Mouse (Mus musculus) adrenal gland, adult 18-20 months (tissue): ENCODE data around the gene Eif3k. TPM values are rescaled to one million over a fixed set of nuclear protein-coding genes. Genes with fewer than 3 reads are reported as not detected.

Experiments
- DNase-seq, 2 experiments: peaks; one replicate each; pipeline ENCODE4 v3.0.0; 2021 to 2022; ENCODE audit warnings: low spot score in 2 of 2
- long read RNA-seq, 2 experiments: library from polyadenylated mRNA; stranded (forward); transcript quantifications; one replicate each; pipeline ENCODE4 v2.0.0; 2021
- total RNA-seq, 2 experiments: library from RNA; stranded (reverse); gene quantifications; 1 replicate in 1 of 2; 2 replicates in 1 of 2; pipeline ENCODE4 v1.2.3; 2021

Eif3k gene
- total RNA-seq = 100 to 1,000 TPM; 227 to 253 TPM
- long read RNA-seq, experiment 1, transcript Eif3k-201 (8 exons, 774 nt) = major isoform, 29 of 36 reads
- long read RNA-seq, experiment 1, partial matches to known transcripts = 4 of 36 reads
- long read RNA-seq, experiment 1, other reads (novel, unspliced or antisense) = 3 of 36 reads
- long read RNA-seq, experiment 2, transcript Eif3k-201 (8 exons, 774 nt) = major isoform, 138 of 150 reads
- long read RNA-seq, experiment 2, partial matches to known transcripts = 6 of 150 reads
- long read RNA-seq, experiment 2, other reads (novel, unspliced or antisense) = 5 of 150 reads

DNA sequence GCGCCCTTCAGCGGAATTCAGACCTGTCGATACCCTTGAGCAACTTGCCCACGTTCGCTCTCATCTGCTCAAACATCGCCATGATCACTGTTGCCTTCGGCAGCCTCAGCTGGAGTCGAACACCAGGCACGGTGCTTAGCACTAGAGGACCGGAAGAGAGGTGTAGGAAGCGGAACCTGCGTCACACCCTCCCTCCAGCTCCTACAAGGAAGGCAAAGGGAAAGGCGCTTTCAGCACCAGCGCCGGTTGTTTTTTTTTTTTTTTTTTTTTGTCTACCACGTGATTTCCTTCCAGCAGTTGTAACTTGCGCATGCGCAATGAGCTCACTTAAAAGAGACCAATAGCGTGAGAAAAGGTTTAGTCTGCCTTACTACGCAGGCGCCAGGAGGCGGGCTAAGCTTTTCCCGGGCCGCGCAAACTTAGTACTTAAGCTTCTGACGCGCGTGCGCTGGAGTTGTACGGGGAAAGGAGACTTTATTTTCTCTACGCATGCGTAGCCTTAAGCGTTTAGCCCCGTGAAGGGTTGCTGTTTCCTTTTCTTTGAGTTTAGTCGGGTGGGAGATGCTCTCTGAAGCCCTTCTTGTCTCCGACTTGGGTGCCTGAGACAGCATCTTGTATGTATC, at the start of gene Eif3k, which contains the start of gene Map4k1:
Eif3k (minus strand) TSS at position 214 of the 623 bp plus-strand sequence.
Map4k1 (plus strand) TSS at position 400 of the 623 bp plus-strand sequence.
- DNase-seq = peak; percentile 85 to 86

DNA sequence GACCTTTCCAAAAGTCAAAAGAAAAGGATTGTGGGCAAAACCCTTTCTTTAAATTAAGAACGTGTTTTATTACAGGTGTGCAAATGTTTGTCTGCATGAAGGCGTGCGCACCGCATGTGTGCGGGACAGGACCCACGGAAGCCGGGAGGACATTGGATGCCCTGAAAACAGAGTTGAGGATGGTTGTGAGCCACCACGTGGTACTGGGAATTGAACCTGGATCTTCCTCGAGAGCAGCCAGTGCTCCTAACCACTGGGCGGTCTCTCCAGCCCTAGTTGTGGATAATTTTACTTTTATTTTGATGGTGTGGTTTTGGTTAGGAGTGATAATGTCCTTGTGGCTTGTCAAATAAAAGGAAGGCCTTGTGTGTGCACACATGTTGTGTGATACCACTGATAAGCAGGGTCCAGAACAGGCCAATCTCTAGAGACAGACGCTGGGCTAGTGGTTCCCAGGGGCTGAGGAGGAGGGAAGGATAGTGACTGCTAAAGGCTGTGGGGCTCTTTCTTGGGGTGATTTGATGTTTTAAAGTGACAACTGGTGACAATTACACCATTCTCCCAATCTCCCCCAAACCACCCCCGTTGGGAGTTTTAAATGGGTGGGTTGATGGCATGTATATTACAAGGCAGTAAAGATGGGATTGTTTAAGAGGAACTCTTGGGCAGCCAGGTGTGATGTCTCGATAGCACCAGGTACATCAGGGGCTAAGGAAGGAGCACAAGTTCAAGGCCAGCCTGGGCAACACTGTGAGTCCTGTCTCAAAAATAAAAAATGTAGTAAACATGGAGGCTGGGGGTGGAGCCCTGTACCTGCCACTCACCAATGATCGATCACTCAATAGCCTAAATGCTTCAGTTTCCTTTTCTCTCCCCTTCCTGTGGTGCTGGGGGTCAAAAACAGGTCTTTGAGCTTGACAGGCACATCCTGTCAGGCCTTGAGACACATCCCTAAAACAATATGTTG, 48.3 kb upstream of the Eif3k start:
- DNase-seq = no peak

DNA sequence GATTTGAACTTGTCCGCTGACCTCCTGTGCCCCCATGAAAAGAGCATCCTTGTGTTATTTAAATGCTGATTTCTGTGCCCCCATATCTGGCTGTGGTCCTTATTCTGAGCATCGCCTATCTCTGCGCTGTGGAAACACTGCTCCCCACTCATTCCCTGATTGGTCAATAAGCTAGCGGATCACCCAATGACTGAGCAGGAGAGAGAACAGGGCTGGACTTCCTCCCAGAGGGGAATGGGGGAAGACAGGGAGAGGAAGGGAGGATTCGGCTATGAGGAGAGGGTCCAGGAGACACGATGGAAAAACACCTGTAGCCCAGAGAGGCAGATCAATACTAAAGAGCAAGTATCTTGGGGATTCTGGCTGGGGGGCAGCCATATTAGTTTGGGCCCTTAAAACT, 47.1 kb upstream of the Eif3k start:
- no peak for DNase-seq

DNA sequence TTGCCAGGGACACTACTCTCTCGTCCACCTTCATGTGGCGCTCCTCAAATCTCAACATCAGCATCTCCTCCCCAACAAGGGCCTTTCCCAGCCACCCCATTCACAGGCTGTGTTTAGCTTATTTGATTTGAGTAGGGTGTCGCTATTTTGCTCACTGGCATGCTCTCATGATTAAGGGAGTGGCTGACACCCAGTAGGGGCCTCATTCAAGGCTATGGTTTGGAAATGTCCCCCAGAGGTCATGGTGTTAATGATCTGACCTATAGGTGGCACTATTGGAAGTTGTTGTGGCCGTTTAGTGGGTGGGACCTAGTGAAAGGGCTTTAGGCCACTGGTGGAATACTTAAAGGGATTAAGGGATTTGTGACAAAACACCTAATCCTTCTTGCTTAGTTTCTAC, 45.1 kb upstream of the Eif3k start:
- DNase-seq = no peak

DNA sequence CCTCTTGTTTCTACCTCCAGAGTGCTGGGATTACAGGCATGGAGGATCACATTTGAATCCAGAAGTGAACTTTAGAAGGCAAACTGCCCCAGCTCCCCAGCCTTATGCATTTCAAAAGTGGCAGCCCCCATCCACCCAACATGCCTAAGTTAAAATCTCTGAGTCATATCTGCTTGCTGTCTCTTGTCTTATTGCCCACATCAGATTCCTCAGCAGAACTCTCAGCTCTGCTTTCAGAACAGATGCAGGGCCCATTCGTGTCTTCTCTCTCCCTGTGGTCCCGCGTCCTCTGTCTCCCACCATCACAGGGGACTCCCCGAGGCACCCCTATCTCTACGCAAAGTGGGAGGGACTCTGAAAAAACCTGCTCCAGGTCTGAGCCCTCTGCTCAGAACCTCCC, 44.5 kb upstream of the Eif3k start:
- no peak for DNase-seq

DNA sequence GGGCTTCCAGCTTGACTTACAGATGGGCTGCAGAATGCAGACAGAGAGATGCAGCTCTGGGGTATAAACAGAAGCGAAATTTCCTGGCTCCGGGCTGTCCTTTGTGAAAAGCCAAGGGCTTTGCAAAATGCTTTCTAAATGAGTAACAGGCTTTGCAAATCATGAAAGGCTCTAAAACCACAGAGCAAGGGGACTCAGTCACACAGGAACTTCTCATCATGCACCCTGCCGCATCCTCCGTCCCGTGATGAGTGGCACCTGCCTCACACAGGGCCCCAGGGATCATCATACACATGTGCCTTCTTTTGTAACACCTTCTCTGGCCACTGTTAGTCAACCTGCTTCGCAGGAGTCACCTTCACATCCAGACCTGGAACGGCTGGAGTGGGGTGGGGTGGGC, 43.9 kb upstream of the Eif3k start:
- no peak for DNase-seq

DNA sequence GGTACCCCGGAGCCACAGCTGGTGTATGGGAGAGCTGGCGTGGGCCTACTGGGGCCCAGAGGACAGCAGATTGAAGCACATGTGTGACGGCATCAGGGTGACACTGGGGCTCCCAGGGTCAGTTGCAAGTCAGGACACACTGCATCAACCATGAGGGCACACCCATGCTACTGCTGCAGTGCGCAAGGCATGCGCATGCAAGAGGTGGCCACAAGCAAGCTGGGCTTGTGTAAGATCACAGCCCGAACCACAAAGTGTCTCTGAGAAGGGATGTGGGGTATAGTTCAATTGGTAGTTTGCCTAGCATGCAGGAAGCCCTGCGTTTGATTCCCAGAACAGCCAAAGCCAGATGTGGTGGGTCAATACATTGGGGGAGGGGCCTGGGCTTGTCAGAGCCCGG, 41.9 kb upstream of the Eif3k start:
- DNase-seq = no peak

DNA sequence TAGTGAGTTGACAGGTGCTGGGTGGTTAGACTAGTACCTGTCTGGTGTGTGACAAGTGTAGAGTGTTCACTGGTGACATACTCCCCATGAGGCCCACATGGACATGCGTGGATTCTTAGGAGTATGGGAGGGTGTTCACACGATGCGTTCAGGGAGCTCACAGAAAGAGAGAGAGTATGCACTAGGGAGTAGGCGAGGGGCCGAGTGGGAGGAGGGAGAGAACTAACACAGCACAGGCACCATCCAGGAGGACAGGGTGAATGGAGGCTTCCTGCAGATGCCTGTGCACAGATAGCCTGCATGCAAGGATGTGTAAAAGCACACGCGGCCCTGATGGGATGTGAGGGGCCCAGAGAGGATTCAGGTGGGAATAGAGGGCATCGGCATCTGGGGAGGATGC, 40.8 kb upstream of the Eif3k start:
- DNase-seq = no peak

DNA sequence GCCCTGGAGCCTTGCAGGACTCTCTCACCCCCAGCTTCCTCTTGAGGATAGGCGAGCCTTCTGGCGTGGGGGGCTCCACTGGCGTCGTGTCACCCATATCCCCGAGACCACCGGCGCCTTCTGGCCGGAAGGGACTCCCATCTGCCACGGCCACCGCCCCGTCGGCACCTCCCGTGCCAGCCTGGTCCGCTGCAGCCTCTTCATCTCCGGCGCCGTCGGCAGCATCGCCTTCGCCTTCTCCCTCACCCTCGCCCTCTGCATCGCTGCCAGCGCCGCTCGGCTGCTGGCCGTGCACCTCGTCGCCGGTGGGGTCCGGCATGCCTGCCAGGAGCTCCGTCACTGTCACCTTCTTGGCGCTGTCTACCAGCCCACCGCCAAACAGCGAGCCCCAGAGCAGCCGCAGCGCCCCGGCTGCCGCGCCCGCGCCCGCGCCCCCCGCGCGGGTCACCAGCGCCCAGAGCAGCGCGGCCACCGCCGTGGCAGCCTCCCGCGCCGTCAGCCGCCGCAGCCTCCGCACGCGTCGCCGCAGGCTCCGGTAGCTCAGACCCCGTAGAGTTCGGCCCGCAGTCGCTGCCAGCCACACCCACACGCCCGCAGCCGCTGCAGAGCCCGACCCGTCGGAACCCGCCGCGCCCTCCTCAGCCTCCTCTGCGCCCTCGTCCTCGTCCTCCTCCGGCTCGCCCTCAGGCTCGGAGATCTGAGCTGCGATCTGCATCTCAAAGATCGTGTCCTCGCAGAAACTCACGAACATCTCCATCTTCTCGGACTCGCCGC, 38.0 kb upstream of the Eif3k start:
- no peak for DNase-seq

DNA sequence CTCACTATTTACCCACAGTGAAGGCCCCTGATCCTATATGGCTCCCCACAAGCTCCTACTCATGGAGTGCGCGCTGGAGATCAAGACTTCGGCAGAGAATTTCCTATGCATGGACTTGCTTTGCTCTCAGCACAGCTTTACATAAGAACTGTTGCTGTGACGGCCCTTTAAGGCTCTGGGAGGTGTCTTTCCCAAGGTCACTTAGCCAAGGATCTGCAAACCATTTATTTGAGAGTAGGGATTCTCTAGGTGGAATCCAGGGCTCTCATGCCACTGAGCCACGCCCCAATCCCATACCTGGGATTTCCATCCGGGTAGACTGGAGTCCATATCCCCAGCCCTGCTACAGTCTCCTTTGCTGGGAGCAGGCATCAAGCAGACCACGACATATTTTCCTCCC, 35.6 kb upstream of the Eif3k start:
- no peak for DNase-seq

DNA sequence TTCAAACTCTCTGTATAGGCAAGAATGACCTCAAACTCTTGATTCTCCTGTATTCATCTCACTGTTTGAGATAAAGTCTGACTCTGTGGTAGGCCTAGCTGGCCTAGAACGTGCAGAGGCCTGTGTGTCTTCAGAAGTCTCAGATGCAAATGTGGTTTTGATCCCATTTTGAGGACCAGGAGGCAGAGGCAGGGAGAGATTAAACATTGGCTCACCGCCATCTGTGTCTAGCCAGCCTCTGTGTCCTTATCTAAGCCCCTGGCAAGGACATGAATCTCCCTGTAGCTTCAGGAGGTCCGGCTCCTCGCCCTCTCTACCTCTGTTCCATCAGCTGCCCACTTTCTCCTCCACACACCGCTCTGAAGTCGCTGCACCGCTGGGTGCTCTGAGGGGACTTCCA, 34.8 kb upstream of the Eif3k start:
- no peak for DNase-seq

DNA sequence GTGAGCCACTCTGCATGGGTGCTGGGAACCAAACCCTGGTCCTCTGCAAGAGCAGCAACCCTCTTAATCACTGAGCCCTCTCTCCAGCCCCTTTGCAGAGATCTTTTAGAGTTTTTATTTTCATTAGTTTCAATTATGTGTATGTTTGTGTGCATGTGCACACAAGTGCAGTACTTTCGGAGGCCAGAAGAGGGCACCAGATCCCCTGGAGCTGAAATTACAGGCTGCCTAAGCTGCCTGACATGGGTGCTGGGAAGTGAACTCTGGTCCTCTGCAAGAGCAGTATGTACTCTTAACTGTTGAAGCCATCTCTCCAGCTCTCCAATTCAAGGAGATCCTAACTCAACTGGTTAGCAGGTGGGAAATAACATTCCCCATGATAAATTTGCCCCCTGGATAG, 33.3 kb upstream of the Eif3k start:
- DNase-seq = no peak

DNA sequence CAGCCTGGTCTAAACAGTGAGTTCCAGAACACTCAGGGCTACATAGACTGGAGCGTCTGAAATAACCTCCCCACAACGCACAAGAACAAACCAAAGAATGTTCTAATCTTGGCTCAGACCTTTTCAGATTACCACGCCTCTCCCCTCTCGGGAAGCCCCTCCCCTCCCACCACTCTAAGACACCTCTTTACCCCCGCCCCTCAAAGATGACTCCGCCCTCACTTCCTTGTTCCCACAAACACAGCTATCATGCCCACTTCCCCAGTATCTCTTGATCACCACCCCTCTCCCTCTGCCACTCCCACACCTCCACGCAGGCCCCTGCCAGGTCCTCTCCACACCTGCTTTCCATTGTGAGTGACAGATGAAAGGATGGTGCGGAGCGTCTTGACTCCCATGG, 27.1 kb upstream of the Eif3k start:
- DNase-seq = no peak

DNA sequence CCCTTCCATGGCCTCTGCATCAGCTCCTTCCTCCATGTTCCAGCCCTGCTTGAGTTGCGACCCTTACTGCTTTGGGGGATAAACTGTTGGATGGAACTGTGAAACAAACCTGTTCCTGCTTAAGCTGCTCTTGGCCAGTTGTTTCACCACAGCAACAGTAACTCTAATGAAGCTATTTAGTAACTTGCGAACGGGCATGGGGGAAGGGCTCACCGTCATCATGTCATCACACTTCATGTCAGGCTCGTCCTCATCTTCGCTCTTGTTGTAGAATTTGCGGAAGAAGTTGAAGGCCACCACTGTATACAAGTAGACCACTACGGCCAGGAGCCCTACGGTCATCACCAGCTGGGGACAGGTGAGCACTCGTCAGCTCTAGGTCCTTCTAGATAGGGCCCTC, 26.5 kb upstream of the Eif3k start:
- no peak for DNase-seq

DNA sequence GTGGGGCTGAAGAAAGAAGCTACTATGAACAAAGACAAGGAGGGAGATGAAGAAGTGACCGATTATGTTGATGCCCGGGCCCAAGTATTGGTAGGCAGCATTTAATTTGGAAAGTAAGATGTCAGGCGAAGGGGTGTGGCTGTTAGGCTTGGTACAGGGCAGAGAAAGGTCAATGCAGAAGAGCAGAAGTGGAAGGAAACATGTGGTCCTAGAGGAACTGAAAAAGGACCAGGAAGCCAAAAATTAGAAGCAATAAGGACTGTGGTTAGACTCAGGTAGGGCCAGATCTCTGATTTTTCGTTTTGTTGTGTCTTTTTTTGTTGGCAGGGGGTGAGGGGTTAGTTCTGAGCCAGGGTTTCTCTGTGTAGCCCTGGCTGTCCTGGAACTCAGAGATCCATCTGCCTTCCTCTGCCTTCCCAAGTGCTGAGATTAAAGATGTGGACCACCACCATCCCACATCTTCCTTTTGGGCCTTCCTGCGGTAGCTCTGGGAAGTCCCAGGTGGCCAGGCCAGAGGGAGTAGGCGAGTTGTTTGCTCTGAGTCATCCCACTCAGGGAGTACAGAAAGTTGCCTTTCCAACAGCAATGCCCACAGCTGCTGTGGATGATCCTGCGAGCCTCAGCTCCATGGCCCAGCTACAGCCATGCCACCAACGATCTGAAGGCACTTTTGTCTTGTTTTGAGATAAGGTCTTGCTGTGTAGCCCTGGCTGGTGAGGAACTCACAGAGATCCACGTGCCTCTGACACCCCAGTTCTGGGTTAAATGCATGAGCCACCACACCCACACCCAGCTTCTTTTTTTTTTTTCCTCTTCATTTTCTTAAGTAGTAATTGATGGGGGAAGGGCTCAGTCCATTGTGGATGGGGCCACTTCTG, 25.8 kb upstream of the Eif3k start:
- no peak for DNase-seq

DNA sequence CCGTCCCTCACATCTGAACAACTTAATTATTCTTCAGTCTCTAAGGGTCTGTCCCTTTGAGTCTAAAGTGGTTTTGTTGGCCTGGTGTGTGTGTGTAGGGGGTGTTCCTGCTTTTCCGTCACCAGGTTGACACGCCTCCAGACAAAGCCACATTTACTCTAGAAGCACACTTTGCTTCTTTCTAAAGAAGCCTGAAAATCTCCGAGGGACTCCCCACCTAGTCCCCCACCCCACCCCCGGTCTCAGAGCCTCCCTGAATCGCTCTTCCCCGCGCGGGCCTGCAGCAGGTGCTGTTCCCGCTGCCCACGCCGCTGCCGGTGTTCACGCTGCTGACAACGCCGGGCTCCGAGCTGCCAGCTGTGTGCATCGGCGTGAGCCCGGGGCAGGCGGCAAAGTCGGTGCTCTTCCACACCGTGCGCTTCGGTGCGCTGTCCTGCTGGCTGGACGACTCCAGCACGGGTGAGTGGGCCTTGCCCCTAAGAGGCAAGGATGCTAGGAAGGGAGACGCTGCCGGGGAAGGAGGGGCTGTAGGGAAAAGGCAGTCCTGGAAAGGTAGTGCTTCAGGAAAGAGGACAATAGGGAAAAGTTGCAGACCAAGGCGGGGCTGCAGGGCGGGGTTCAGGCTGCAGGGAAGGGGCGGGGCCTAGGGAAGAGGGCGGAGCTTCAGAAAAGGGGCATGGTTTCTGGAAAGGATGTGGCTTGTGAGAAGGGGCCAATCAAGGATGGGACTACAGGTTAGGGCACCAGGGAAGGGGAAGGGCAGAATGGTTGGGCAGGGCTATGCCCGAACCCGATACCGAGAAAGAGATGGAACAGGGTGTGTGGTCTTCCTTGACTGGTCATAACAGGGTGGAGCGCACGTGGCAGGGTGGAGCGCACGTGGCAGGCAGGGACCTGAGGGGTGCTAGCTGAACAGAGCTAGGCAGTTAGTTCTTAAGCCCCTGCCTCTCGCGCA, 19.3 kb upstream of the Eif3k start:
- DNase-seq = peak; percentile 26 to 40

DNA sequence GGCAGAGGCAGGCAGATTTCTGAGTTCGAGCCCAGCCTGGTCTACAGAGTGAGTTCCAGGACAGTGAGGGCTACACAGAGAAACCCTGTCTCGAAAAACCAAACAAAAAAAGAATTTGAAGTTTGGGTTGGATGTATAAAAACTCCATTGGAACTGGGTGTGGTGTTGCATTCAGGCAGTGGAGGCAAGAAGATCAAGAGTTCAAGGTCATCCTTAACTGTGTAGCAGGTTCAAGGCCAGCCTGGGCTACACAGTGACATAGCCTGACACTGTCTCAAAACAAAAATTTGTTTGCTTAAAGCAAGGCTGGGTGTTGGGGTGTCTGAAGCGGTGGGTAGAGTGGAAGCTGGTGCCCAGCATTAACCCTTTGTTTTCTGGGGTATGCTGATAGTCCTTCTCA, 11.7 kb upstream of the Eif3k start:
- DNase-seq = no peak

DNA sequence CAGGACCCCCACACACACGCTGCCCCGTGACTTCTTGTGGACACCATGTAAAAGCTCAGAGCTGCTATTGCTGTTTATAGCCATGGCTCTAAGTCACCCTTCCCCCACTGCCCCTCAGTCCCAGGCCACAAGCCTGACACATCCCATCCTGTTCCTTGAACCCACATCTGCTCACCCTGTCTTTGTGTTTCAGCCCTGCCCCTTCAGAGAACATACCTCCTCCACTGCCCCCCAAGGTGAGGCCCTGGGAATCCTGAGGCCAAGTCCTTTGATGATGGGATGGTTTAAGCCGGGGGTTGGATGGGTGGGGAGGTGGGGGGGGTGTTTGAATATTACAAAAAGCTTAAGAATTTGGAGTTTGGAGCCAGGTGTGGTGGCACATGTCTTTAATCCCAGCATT, 11.3 kb upstream of the Eif3k start:
- no peak for DNase-seq

DNA sequence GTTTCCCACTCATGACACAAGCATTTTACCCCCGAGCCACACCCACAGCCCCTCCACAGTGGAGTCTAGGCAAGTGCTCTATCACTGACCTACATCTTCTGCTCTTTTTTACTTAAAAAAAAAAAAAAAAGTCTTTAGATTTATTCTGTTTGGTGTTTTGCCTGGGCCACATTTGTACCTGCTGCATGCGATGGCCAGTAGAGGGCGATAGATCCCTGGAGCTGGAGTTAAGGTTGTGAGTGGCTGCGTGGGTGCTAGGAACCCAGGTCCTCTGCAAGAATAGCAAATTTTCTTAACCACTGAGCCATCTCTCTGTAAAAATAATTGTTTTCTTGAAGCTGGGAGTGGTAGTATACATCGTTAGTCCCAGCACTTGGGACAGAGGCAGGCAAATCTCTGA, 10.0 kb upstream of the Eif3k start:
- no peak for DNase-seq
